Mouse (Mus musculus) CH12.LX (cell line): ENCODE results near the gene Mrps16.

Experiments
- BHLHE40 ChIP-seq: IDR thresholded peaks from 2 replicates; pipeline ENCODE4 v1.6.1; 2011; ENCODE audit warnings: mild to moderate bottlenecking, low read depth, low read length, improper control_type of control experiment
- CHD2 ChIP-seq: IDR thresholded peaks from 2 replicates; pipeline ENCODE4 v1.6.1; 2011; ENCODE audit warnings: low read length, improper control_type of control experiment
- CTCF ChIP-seq, 2 experiments: IDR thresholded peaks in 1 of 2; conservative IDR thresholded peaks in 1 of 2; 2 replicates each; pipeline ENCODE4 v1.5.1; 2011 to 2012; ENCODE audit warnings: low read depth in 2 of 2, low read length in 2 of 2, improper control_type of control experiment in 1 of 2, inconsistent platforms in 1 of 2, mild to moderate bottlenecking in 1 of 2, moderate library complexity in 1 of 2
- E2F4 ChIP-seq: IDR thresholded peaks from 2 replicates; pipeline ENCODE4 v1.6.1; 2011; ENCODE audit warnings: low read depth, low read length, improper control_type of control experiment; ENCODE audit not compliant: insufficient replicate concordance
- EP300 ChIP-seq: IDR thresholded peaks from 2 replicates; pipeline ENCODE4 v1.6.1; 2011; ENCODE audit warnings: low read length, improper control_type of control experiment
- ETS1 ChIP-seq: conservative IDR thresholded peaks from 2 replicates; pipeline ENCODE4 v1.6.1; 2012; ENCODE audit warnings: low read depth, mild to moderate bottlenecking, inconsistent platforms, low read length, improper control_type of control experiment, moderate library complexity
- GABPA ChIP-seq: IDR thresholded peaks from 2 replicates; pipeline ENCODE4 v1.6.1; 2012; ENCODE audit warnings: low read depth, low read length, improper control_type of control experiment, inconsistent platforms; ENCODE audit not compliant: insufficient replicate concordance
- IRF4 ChIP-seq: IDR thresholded peaks from 2 replicates; pipeline ENCODE4 v1.6.1; 2014; ENCODE audit warnings: low read depth, mild to moderate bottlenecking, inconsistent platforms, low read length, improper control_type of control experiment
- POLR2A ChIP-seq: IDR thresholded peaks from 2 replicates; pipeline ENCODE4 v1.6.1; 2011; ENCODE audit warnings: low read depth, mild to moderate bottlenecking, improper control_type of control experiment, low read length
- TBP ChIP-seq: conservative IDR thresholded peaks from 2 replicates; pipeline ENCODE4 v1.6.1; 2011; ENCODE audit warnings: low read depth, low read length, improper control_type of control experiment
- TCF12 ChIP-seq: IDR thresholded peaks from 2 replicates; pipeline ENCODE4 v1.6.1; 2014; ENCODE audit warnings: low read depth, mild to moderate bottlenecking, inconsistent platforms, low read length, improper control_type of control experiment
- UBTF ChIP-seq: IDR thresholded peaks from 2 replicates; pipeline ENCODE4 v1.6.1; 2012; ENCODE audit warnings: low read depth, mild to moderate bottlenecking, inconsistent platforms, low read length, improper control_type of control experiment, moderate library complexity
- ZC3H11A ChIP-seq: IDR thresholded peaks from 2 replicates; pipeline ENCODE4 v1.6.1; 2012; ENCODE audit warnings: low read depth, mild to moderate bottlenecking, inconsistent platforms, low read length, improper control_type of control experiment

DNA sequence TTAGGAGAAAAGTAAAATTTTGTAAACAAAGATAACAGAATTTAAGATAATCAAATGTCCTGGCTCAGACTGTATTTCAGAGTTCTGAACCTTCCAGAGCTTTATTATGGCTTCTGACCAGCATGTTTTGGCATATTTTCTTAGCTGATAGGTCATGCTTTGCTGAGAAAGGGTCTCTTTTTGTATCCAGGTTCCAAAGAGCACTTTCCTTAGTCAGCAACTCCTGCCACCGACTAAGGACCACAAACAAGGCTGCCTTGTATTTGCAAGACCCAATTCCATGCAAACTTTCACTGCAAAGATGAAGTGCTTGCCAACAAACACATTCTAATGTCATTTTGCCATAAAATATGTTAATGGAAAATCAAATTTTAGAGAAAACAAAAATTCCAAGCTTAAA, 36.4 kb upstream of the Mrps16 start:
- no peak for TF ChIP-seq CTCF (conservative IDR thresholded peaks at IDR 0.05 in 1 of 2, IDR thresholded peaks at IDR 0.05 in 1 of 2; ENCODE audit: low read depth in 2 of 2, low read length in 2 of 2)
- TF ChIP-seq POLR2A = no peak
- no peak for TF ChIP-seq TBP
- TF ChIP-seq CHD2 = no peak
- no peak for TF ChIP-seq EP300
- TF ChIP-seq BHLHE40 = no peak
- TF ChIP-seq ZC3H11A = no peak
- TF ChIP-seq ETS1 = no peak
- no peak for TF ChIP-seq GABPA
- TF ChIP-seq TCF12 = no peak
- TF ChIP-seq E2F4 = no peak
- TF ChIP-seq UBTF = no peak
- no peak for TF ChIP-seq IRF4
